Mouse (Mus musculus) layer of hippocampus, postnatal 14 days (tissue): ENCODE measurements around the gene Hao2. TPM values are rescaled to one million over a fixed set of nuclear protein-coding genes. Genes with fewer than 3 reads are reported as not detected.

Source experiments
- DNase-seq, 2 experiments: peaks; one replicate each; pipeline ENCODE4 v3.0.0; 2021 to 2022; ENCODE audit warnings: low spot score in 2 of 2, mixed read lengths in 1 of 2
- long read RNA-seq, 2 experiments: library from polyadenylated mRNA; stranded (forward); transcript quantifications; one replicate each; pipeline ENCODE4 v2.0.0; 2021
- total RNA-seq, 2 experiments: library from RNA; stranded (reverse); gene quantifications; 2 replicates each; pipeline ENCODE4 v1.2.3; 2021

The Hao2 gene
- not detected for total RNA-seq
- long read RNA-seq, experiment 1 = 0 reads
- long read RNA-seq, experiment 2 = 0 reads

DNA sequence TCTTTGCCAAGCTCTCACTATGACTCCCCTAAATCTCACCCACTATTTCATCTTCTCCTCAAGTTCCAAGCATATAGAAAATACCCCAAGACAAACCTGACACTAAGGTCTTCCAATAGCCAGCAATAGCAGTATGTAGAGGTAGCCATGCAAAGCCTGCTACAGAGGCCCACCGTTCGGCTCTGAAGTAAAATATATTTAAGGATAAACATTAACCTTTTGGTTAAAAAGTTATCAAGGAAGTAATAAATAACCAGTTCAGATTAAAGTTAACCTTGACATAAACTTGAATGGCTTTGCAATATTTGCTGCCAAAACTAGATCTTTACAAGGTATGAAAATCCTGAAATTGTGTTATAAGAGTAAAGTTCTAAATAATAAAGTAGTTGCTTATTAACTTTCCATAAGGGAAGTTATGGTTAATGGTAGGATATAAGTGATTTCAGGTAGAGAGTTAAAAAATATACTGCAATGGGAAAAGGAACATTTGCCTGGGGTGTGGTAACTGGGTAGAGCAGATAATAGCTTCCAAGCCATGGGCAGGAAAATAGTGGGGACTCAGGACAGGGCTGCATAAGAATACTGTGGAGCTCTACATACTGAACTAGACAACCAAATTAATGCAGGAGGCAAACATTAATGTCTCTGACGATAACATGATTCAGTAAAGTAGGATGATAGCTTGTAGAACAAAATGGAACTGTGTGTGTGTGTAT is at the start of gene Hao2:
Gene Hao2 (minus strand): TSS at position 183 of the 716 bp plus-strand sequence.
- no peak for DNase-seq

DNA sequence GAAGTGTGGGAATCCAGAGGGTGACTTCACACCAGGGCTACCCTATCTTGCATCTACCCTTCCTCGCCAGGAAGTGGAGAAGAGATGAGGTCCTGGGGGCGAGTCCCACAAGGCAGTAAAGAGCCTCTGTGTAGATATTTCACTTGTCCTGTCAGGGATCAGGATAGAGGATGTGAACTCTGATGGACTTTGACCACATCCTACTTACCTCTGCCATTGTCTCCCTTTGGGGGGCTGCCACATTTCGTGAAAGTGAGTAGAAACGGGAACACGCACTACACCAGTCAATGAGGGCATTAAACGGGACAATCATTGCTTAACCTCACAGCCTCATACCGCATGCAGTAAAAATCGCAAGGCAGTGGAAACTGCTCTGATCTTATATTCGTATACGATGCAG is 48.6 kb upstream of the Hao2 start:
- no peak for DNase-seq

DNA sequence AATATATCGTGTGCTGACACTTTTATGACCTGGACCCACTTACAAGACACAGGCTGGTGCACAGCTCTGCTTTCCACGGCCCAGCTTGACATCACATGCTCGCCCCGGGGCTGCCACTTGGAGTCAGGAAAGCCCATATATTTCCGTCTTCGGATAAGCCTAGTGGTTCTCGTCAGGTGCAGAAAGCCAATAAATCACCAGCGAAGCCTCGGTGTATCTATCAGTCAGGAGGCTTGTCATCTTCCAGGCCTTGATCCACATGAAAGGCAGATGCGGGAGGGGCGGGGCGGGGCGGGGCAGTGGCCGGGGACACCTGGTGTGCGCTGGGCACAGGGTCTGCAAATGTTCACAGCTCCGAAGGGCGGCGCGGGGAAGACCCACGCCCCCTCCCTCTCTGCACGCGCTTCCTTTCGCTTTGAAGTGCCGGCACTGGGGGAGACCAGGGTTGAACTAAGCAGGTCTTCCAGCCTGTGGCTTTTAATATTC is 48.1 kb upstream of the Hao2 start:
- DNase-seq = no peak

DNA sequence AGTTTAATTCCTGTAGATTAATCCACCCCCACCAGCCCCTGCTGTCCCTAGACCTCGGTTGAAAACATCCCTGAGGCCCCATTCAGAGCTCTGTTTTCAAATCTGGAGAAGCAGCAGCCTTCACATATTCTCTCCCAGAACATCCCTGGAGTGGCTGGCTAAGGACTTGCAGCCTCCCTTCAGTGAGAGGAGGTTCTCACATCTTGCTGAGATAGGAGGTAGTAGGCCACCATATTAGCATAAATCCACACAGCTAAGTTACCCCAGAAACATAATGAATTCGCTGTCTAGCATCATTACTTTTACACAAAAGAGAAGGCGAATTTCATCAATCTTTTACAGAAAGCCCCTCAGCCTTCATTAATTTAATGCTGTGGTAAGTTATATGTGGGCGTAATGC is 47.2 kb upstream of the Hao2 start:
- DNase-seq = no peak

DNA sequence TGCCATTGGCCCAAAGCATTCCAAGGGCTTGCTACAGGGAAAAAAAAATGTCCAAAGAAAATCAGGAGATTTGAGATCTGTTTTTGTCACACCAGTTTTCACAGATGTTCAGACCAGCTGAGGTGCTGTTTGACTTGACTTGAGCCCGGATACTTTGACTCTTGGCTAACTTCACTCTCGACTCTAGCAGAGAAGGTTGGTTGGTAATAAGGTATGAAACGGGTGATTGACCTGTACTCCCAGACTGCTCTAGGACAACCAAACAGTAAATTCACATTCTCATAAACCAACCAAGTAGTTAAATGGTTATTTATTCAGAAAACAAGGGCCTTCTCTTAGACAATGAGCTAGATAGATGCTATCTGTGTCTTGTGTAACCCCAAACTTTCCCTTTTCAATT is 43.4 kb upstream of the Hao2 start:
- DNase-seq = no peak

DNA sequence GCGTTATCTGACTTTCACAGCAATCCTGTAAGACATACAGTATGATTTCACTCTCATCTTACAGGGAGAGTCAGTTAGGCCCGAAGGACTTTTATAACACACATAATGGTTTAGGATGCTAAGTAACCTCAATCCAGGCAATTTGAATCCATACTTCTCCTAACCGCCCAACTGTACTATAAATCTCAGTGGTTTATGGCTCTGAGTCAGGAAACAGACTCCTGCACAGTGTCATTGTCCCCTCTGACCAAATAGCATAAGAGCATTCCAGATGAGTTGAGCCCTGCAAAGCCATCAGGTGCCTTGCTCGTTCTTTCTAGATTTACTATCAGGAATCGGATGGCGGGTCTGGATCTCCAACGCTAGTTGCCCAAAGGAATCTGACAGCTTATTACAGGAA is 41.6 kb upstream of the Hao2 start:
- no peak for DNase-seq

DNA sequence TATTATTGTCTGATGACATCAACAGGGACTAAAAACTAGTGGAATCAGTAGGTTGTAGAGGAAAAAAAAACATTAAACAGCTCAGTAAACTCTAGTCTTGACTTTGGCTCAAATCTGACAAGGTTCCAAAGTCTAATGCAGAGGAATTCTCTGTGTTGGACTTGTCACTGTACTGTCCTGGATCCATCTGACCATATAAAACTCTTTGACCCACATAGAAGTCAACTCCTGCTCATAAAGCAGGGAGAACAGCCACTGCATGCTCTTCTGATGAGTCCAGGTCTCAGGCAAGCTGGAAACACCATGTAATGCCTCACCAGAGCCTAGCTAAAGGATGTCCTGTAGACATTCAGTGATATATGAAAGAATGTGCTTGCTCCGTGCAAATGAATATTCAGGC is 41.0 kb upstream of the Hao2 start:
- DNase-seq = no peak

DNA sequence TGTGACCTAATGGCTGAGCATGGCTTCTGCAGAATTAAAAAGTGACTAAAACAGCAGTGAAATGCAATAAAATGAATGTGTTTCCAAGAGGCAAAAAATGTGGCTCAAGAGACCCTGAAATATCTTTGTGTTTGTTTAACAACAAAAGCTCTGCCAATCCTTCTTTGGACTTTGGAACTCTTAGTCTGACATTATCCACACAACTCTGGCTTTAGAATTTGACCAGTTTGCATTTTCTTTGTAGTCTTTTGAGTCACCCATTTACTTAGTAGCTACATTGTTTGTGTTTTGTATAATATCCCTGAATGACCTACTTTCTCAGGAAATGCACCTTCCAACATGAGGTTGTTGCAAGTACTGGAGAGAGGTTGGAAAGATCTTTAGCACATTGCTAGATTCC is 39.4 kb upstream of the Hao2 start:
- DNase-seq = no peak

DNA sequence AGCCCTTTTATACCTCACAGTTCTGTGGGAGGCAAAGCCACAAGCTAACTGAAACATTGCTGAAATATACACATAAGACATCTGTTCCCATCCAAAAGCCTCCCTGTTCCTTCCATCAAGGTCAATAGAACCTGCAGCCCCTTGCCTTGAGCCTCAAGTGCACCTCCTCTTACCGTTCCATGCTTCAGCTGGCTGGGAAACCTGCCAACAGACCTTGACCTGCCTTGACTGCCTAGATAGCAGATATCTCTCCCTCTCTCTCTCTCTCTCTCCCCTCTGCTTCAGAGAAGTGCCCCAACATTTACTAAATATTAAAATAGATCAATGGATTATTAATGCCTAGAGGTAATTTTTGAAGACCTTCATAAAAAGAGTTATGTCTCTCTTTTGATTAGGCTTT is 38.8 kb upstream of the Hao2 start:
- DNase-seq = no peak

DNA sequence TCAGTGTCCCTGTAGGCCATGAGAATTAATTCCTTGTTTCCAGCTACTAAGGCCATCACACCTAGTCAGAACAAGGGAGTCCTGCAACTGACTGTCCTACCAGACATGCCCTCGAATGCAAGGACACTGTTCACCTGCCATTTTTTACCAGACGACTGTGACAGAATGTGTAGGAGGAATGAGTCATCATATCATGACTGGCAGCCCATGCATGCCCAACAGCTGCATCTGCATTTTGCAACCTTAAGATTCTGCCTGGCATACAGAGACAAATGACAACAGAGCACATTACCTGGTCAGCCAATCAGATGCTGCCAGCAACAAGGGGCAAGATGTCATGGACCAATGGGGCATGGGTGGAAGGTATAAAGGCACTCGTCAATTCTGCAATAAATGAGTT is 27.4 kb upstream of the Hao2 start:
- DNase-seq = no peak

DNA sequence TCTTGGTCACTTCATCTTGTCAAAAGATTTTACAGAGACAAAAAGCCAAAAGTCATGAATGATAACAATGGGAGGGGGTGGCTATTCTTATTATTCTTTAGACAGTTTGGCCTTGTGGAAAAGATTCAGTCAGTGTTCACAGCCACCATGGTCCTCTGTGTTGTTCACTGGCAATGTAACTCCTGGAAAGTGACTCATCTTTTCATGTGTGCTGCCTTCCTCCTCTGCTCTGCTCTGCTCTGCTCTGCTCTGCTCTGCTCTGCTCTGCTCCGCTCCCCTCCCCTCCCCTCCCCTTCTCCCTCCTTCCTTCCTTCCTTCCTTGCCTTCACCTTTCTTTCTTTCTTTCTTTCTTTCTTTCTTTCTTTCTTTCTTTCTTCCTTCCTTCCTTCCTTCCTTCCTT is 24.2 kb upstream of the Hao2 start:
- no peak for DNase-seq

DNA sequence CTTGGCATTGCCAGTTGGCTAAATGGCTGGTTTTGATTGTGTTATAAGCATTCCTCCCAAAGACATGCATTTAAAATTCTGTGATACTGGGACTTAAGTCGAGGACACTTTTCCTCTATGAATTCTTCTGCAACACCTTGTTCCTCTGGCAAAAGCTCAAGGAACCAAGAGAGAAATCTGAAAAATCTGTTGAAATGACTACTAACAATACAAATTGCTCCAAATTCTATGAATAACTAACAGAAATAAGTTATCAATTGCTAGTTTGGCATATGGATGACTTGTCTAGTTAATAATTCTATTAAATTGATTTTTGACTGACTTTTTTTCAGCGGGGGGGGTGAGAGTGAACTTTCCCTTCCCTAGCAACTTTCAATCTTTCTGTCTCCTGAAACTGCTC is 23.8 kb upstream of the Hao2 start:
- DNase-seq = no peak

DNA sequence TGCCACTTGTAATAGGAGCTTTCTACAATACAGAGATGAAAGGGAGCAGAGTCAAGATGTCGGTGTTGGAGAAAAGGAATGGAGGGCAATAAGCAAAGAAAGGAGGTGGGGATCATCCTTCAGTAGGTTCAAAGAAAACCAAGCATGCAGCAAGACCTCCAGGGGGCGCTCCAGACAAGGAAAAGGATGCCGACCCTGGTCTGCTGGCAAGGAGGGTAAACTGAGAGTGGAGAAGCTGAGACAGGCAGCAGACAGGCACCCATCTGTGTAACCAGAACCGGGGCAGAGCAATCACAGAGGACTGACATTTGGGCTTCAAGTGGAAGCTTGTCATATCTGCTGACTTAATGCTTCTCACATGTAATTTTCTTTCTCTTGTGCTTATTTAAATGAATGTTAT is 22.6 kb upstream of the Hao2 start:
- peak; percentile 52 to 63 for DNase-seq

DNA sequence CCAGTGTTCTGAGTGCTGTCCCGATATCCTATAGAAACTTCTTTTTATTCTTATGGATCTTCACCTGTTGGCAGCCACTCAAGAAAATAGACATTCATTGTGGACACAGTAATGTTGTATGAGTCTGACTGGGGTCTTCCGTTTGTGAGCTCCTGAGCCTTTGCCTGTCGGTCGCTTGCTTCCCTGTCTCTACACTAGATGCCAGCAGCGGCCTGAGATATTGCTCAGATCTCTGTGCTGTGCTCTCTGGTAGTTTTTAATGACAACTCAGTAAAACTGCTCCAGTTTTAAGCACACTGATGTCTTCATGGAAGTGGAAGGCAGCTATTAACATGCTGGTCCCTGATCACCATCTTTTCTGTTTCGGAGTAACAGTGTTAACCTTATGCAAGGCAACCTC is 20.6 kb upstream of the Hao2 start:
- peak in 1 of 2 experiments; percentile 5 for DNase-seq

DNA sequence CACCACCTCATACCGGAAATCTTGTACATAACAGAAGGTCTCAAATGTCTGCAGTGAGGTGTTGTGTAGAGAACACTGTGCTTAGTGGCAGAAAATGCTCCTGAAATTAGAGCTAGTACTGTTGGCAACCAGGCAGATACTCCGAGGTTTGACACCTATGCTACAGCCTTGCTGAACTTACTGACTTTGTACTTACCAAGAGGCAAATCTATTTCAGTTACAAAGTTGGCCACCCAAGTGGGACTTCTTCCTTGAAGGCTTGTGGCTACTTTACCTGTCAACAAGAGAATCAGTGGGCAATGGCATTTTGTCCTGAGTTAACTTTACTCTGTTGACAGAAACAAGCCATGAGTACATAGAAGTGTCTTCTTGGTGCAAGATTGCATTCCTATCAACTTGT is 4.6 kb upstream of the Hao2 start:
- no peak for DNase-seq

DNA sequence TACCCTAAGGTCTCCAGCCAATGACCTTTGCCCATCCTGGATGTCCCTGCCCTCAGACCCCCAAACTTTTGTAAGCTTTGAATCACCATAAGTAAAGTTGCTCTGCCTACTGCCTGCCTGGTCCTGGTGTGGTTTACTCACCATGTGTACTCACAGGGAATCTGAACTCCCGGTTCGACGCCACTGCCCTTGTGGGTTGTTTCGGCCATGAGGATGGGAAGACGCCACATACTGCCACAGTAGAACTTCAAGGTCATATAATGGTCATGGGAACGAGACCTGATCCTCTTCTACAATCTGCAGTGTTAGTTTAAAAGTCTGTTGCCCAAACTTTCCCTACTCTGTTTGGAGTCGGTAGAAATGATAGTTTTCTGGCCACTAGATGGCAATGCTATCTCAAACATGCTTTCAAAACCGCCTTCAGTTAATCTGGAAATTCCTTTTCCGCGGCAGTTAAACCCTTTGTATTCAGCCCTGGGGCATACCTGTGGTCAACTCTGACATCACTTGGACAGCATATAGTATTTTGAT is 2.1 kb upstream of the Hao2 start:
- peak; percentile 4 to 33 for DNase-seq

DNA sequence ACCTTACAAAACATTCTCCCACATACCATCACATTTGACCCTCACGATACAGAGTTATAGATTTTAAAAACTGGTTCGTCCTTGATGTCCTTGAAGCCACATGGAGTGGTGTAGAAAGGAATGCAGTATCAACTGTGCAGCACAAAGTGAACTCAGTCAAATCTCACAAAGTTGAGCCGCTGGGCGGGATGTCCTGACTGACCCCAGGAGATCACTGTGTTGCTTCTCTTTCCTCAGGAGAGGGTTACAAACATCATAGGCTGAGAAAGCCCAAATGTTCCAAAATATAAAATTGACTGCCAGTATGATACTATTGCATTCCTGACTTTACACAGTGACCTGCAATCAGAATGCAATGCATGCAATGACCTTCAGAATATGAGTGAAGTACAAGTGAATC is 2.6 kb downstream of the Hao2 start:
- no peak for DNase-seq

DNA sequence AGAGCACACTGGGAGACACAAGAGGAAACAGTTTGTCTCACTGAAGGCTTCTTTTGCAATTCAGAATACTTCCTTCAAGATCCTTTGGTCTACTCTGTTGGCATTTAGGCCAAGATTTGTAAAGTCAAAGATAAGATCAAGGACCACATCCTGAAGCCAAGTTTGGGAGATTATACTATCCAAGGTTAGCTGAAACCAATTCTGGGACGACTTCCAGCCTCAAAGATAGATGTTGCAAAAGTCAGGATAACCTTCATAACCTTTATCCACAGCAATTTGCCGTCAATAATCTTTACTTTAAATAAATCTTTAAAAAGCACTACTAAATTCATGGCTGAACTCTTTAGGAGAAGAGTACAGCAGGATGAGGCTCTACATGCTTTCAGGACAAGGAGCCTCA is 4.8 kb downstream of the Hao2 start:
- DNase-seq = no peak

DNA sequence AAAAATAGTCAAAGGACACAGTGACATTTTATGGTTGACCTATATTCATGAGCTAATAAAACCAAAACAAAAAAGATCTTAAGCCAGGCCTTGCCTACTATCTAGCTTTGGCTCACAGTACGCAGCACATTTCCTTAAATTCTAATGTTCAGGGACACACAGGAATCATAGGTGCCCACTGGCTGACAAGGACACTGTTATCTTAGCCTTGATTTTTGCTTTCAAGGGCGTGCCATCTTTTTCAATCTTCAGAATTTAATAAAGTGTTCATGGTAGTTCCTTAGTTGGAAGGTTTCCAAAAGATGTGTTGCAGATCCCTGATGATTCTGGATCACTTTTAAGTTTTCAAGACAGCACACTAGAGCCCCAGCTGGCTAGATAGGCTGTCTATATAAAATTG is 12.2 kb downstream of the Hao2 start:
- DNase-seq = no peak

DNA sequence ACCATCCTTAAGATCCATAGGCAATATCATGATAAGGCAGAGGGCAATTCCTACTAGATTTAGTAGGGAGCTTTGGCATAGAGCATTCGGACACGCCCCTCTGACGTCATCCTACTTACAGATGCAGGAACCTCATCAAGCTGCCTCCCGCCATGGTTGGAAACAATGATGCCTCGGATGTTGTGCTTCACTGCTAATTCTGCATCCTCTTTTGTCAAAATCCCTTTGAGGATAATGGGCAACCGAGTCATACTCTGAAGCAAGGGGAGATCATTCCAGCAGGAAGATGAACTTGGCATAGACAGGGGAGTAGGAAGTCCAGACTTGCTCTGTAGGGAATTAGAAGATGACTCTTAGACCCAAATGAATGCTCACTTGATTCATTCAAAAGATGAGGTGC is 12.8 kb downstream of the Hao2 start:
- DNase-seq = no peak

DNA sequence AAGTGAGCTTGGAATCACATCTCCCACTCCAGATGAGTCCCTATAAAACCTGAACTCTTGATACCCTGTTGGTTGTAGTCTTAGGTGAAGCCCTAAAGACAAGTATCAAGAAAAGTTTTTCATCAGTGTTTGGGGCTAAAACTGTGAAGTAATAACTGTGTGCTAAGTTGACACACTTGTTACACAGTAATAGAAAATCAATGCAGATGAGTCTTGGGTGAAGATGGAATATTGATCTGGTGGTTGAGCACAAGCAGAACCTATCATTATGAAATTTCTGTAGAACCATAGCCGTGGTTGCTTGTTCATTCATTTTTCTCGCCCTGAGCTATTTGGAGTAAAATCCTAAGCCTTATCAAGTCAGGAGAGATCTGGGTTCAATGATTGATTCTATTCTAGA is 24.8 kb downstream of the Hao2 start:
- no peak for DNase-seq

DNA sequence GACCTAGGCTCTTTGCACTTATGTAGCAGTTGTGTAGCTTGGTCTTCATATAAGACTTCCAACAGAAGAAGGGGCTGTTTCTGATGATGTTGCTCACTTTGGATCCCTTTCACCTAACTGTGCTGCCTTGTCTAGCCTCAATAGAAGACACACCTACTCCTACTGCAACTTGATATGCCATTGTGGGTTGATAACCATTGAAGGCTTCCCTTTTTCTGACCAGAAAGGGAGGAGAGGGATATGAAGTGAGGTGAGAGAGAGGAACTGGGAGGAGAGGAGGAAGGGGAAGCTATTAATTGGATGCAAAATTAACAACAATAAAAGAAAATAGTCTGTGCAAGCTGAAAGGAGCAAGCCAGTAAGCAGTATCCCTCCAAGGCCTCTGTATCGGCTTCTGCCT is 30.2 kb downstream of the Hao2 start:
- no peak for DNase-seq

DNA sequence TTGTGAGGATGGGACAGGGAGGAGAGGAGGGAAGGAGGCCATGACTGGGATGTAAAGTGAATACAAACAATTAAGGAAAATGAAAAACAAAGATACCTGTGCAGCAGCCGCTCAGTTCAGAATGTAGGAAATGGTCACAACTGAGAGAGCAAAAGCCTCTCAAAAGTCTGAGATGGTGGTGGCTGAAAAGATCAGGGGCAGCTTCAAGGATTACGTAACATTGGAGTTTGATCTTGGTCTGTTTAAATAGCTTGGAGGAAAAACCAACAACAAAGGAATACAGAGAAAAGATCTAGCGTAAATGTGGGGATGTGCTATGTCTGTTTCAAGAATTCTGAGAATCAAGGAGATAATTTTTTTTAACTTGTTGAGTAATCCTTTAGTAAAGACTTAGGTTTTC is 33.5 kb downstream of the Hao2 start, which contains the start of gene Hsd3b1:
Gene Hsd3b1 (minus strand): TSS at position 219 of the 400 bp plus-strand sequence.
- no peak for DNase-seq
